Mouse (Mus musculus): Measurements from ENCODE around the gene Tshz2. TPM values are rescaled to one million over a fixed set of nuclear protein-coding genes. Genes with fewer than 3 reads are reported as not detected.
A peak's percentile ranks its signal among the peaks of the same experiment; 100 is the strongest.

The Tshz2 gene
- polyA plus RNA-seq, 1 experiment from 2014 or later: 50.4 TPM

DNA sequence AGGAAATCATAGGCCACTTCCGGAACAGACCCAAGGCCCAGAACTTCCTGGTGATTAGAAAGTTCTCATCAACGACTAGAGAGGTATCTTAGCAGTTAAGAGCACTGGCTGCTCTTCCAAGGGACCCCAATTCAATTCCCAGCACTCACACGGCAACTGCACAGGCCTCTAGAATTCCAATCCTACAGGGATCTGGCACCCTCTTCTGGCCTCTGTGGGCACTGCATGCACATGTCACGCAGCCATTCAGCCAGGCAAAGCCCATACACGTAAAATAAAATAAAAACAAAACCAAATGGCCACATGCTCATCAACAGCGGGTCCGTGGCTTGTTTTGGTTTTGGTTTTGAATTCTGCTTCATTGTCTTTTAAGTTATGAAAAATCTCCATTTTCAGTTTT, 395.0 kb downstream of the Tshz2 start:
- no peak overlapping the region for H3K4me2 ChIP-seq
- no peak for ATAC-seq (ENCODE audit: low FRiP score)
- H3K9ac ChIP-seq (replicated peaks): no peak overlapping the region
- no peaks in the 10 kb centered on the region for H3K27me3 ChIP-seq (replicated peaks)
- no peaks in the 10 kb centered on the region for H3K9me3 ChIP-seq (replicated peaks)
- H3K36me3 ChIP-seq: no peaks in the 10 kb centered on the region
- no peak overlapping the region for H3K4me3 ChIP-seq (replicated peaks)
- H3K27ac ChIP-seq (replicated peaks): no peak overlapping the region
- H3K4me1 ChIP-seq: 0 out of 2 replicates have a peak, but pooled peaks cover 6% of the 10 kb centered on the region
- WGBS: 93% methylated on average over 7 of the region's 7 CpGs

DNA sequence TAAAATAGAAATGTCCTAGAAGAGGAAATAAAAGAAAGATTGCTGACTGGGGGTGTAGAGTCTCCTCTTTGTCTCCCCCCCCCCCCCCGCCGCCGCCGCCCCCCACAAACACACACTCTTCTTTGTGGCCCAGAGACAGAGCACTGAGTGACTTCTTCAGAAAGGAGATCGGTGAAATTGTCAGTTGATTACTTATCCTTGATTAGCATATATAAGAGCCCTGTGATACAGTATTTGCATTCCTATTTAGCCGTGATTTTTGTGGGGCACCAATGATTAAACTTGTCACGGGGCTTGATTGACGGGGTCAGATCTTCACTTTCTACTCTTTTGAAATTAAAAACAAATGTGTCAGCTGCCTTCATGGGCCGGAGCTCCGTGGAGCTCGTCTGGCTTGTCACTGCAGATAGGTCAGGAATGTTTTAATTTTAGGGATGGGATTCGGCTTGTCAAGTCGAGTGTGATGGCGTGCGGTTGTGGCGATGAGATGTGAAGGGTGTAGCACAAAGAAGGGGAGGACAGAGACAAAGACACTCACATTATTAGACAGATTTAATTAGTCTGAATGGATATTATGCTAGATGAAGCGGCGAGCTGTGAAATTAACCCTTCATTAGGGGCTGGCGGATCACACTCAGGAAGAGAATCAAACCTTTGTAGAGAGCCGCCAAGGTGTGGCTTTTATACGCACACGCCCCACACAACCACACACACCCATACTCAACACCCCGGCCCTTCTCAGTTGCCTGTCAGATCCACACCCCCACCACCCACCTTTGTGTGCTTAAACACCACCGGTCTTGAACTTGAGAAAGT, 395.9 kb downstream of the Tshz2 start:
- no peaks in the 10 kb centered on the region for H3K36me3 ChIP-seq
- H3K4me3 ChIP-seq (replicated peaks): no peak overlapping the region
- H3K4me1 ChIP-seq: 0 out of 2 replicates have a peak, but pooled peaks cover 6% of the 10 kb centered on the region
- H3K4me2 ChIP-seq: peak overlapping the region; percentile 31
- 51% methylated on average over 21 of the region's 24 CpGs for WGBS
- H3K27ac ChIP-seq (replicated peaks): no peak overlapping the region
- no peak overlapping the region for H3K9ac ChIP-seq (replicated peaks)
- H3K9me3 ChIP-seq (replicated peaks): no peaks in the 10 kb centered on the region
- H3K27me3 ChIP-seq (replicated peaks): no peaks in the 10 kb centered on the region
- no peak for ATAC-seq (ENCODE audit: low FRiP score)

DNA sequence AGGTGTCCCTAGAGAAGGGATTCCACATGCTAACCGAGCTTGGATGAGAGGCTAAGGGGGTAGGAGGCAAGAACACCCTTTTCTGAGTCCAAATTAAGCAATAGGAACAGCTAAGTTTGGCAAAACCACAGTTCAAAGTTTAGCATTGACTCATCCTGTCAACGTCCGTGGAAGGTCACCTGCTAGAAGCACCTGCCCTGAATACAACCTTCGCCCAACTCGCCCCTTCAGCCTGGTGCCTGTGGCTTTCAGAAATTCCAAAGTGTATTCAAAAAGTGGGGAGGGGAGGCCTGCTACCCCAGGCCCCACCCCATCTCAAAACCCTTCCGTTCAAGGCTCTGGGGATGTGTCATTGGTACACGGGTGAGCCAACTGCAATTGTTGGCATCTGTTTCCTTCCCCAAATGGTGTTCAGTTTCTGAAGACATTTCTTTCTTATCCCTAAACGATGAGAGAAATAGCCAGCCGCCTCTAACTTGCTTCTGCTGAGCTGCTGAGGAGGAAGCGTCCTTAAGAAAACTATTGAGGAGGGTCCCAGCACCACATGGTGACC, 396.6 kb downstream of the Tshz2 start:
- Histone ChIP-seq H3K27me3 (replicated peaks) (no peaks in the 10 kb centered on the region), H3K4me3 (replicated peaks) (no peak overlapping the region), H3K9ac (replicated peaks) (no peak overlapping the region), H3K9me3 (replicated peaks) (no peaks in the 10 kb centered on the region), H3K4me1 (0 out of 2 replicates have a peak, but pooled peaks cover 6% of the 10 kb centered on the region), H3K4me2 (no peak overlapping the region), H3K36me3 (no peaks in the 10 kb centered on the region), H3K27ac (replicated peaks) (no peak overlapping the region)
- WGBS: 80% methylated on average over 10 of the region's 10 CpGs
- no peak for ATAC-seq (ENCODE audit: low FRiP score)

DNA sequence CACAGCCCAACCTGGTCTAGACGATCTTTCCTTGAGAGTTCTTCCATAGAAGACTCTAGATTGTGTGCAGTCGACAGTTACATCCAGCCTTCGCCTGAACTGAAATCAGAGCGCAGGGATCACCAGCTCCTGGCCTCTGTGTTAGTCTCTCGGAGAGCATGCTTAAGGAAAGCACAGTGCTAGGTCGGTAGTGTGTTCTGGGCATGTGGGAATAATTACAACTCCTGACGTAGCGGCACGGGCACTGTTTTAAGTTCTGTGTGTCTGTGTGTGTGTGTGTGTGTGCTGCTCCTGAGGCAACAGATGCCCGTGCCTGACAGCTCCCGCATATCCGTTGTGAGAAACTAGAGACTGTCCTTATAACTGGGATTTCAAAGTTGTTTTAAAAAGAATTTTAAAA, 398.4 kb downstream of the Tshz2 start:
- no peak overlapping the region for H3K4me2 ChIP-seq
- H3K9ac ChIP-seq (replicated peaks): no peak overlapping the region
- WGBS: 94% methylated on average over 12 of the region's 12 CpGs
- no peak overlapping the region for H3K27ac ChIP-seq (replicated peaks)
- no peak for ATAC-seq (ENCODE audit: low FRiP score)
- H3K36me3 ChIP-seq: no peaks in the 10 kb centered on the region
- 0 out of 2 replicates have a peak, but pooled peaks cover 11% of the 10 kb centered on the region for H3K4me1 ChIP-seq
- no peak overlapping the region for H3K4me3 ChIP-seq (replicated peaks)
- H3K27me3 ChIP-seq (replicated peaks): no peaks in the 10 kb centered on the region
- no peaks in the 10 kb centered on the region for H3K9me3 ChIP-seq (replicated peaks)

DNA sequence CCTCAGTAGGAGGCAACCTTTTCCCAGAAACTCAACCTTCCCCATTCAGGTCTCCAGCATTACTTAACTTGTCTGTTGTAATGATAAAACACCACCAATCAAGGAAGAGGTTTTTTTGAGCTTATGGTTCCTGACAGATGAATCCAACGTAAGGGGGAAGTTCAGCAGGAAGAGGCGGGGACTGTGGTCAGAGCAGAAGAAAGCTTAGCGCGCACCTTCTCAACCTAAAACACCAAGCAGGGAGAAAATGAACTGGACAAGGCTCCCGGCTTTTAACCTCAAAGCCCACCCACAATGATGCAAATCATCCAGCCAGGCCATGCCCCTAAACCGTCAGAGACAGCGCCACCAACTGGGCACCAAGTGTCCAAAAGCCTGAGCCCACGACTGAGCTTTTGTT, 399.1 kb downstream of the Tshz2 start:
- no peak overlapping the region for H3K4me3 ChIP-seq (replicated peaks)
- WGBS: 74% methylated on average over 8 of the region's 8 CpGs

DNA sequence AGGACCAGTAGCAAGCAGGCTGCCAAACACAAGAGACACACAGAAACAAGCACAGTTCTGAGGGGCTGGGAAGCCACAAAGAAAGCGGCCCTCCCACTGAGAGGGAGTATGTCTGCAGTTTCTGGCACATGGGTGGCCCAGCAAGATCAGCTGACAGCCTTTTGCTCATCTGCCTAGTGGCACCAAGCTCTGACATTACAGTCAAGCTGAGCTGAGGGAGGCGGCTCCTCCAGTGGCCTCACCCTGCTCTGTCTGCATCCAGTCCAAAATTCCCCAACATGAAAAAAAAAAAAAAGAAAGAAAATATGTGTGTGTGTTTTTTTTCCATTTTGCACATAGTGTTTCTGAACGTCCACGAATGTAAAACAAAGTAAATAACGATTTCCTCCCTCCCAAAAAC, 400.4 kb downstream of the Tshz2 start:
- Histone ChIP-seq H3K4me3 (replicated peaks) (no peak overlapping the region), H3K27me3 (replicated peaks) (no peaks in the 10 kb centered on the region), H3K27ac (replicated peaks) (no peak overlapping the region), H3K9me3 (replicated peaks) (no peaks in the 10 kb centered on the region), H3K4me1 (peaks cover 24% of the 10 kb centered on the region), H3K9ac (replicated peaks) (no peak overlapping the region), H3K4me2 (no peak overlapping the region), H3K36me3 (no peaks in the 10 kb centered on the region)
- no peak for ATAC-seq (ENCODE audit: low FRiP score)
- 74% methylated on average over 5 of the region's 5 CpGs for WGBS

More for the DNA sequence above, 399.1 kb downstream of the Tshz2 start:
- Histone ChIP-seq H3K27me3 (replicated peaks) (no peaks in the 10 kb centered on the region), H3K4me2 (no peak overlapping the region), H3K9me3 (replicated peaks) (no peaks in the 10 kb centered on the region), H3K4me1 (peaks cover 17% of the 10 kb centered on the region; the same call in 1 of the 2 replicates), H3K27ac (replicated peaks) (no peak overlapping the region), H3K9ac (replicated peaks) (no peak overlapping the region), H3K36me3 (no peaks in the 10 kb centered on the region)
- no peak for ATAC-seq (ENCODE audit: low FRiP score)

DNA sequence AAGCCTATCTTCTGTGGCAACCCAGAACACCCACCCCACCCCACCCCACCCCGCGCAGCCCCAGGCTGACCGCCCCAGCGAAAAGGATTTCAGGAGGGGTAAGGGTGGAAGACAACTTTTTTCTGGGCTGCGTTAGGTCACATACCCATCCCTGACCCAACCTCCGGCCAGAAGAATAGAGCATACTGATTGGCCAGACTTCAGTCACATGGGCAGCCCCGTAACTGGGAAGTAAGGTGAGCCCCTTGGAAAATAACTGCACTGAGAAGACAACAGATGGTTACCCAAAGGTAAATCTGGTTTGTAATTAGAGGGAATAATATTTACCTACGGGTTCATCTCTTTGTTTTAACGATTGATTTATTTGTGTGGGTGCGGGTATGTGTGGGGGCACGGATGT, 402.0 kb downstream of the Tshz2 start:
- Histone ChIP-seq H3K9me3 (replicated peaks) (no peaks in the 10 kb centered on the region), H3K4me1 (peaks cover 24% of the 10 kb centered on the region), H3K9ac (replicated peaks) (no peak overlapping the region), H3K36me3 (no peaks in the 10 kb centered on the region), H3K27me3 (replicated peaks) (no peaks in the 10 kb centered on the region), H3K27ac (replicated peaks) (no peak overlapping the region), H3K4me3 (replicated peaks) (no peak overlapping the region), H3K4me2 (no peak overlapping the region)
- ATAC-seq (ENCODE audit: low FRiP score): no peak
- WGBS: 95% methylated on average over 11 of the region's 11 CpGs

DNA sequence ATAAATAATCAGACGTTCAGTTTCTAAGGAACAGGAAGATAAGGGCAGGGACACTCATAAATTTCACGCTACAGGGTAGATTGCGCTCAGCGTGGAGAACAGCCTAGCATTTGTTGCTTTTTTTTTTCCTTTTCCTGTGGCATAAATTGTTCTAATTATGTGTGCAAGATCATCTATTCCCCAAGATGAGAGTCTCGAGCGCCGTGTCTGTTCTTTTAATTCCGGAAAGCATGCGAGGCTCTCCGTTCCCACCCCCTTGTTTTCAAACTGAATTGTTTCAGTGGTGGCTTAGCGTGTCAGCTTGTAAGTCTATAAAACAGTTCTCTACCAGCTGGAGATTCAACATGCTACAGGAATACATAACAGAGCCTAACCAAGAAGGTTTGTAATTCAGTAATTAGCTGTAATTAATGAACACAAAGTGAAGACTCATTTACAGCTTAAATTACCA, 404.0 kb downstream of the Tshz2 start:
- no peak overlapping the region for H3K9ac ChIP-seq (replicated peaks)

DNA sequence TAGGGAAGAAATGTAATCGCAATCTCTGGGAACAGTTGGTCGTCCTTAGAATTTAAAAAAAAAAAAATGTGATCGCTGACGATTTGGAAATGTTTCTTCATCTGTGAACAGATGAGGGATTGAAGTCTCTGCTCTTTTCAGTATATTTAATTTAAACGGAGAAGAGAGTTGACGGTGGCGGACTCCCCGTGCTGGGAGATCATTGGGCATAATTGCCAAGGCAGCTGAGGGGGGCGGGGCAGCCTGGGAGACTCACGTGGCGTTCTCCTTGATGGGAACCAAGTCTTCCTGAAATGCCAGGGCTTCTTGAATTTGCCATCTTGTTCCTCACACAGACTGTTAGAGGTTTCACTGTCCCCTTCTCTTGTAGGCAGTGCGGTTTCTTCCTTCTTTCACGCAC, 404.5 kb downstream of the Tshz2 start:
- WGBS: 37% methylated on average over 13 of the region's 13 CpGs
- no peaks in the 10 kb centered on the region for H3K27me3 ChIP-seq (replicated peaks)

More for the DNA sequence above, 404.0 kb downstream of the Tshz2 start:
- Histone ChIP-seq H3K27me3 (replicated peaks) (no peaks in the 10 kb centered on the region), H3K4me1 (peaks cover 34% of the 10 kb centered on the region), H3K4me2 (peak overlapping the region; percentile 46), H3K4me3 (replicated peaks) (no peak overlapping the region), H3K9me3 (replicated peaks) (no peaks in the 10 kb centered on the region), H3K36me3 (no peaks in the 10 kb centered on the region), H3K27ac (replicated peaks) (peak overlapping the region; percentile 45)
- peak; percentile 70 for ATAC-seq (ENCODE audit: low FRiP score)
- 15% methylated on average over 11 of the region's 11 CpGs for WGBS

DNA sequence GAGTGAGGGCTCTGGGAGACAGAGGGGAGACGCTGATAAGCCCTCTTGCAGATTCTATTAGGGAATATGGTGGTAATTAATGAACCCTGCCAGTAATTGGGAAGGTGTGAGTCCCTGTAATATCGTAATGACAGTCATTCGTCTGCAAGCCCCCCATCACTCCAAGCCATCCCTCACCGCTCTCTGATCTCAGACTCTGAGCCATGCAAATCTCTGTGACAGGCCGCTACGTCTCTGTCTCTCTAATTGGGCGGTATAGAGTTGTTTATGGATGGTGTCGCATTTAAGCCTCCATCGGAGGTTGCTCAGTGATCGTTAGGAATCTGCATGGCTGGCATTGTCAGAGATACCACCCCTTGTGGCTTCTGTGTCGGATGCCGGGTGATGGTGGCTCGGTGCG, 407.0 kb downstream of the Tshz2 start:
- Histone ChIP-seq H3K9ac (replicated peaks) (no peak overlapping the region), H3K9me3 (replicated peaks) (no peaks in the 10 kb centered on the region), H3K27ac (replicated peaks) (no peak overlapping the region), H3K4me3 (replicated peaks) (no peak overlapping the region), H3K4me1 (peaks cover 34% of the 10 kb centered on the region), H3K27me3 (replicated peaks) (no peaks in the 10 kb centered on the region), H3K4me2 (no peak overlapping the region), H3K36me3 (no peaks in the 10 kb centered on the region)
- WGBS: 23% methylated on average over 14 of the region's 14 CpGs
- no peak for ATAC-seq (ENCODE audit: low FRiP score)

More for the DNA sequence above, 404.5 kb downstream of the Tshz2 start:
- Histone ChIP-seq H3K27ac (replicated peaks) (peak overlapping the region; percentile 46; the same call in 1 of the 2 replicates), H3K4me2 (peak overlapping the region; percentile 46), H3K9me3 (replicated peaks) (no peaks in the 10 kb centered on the region), H3K36me3 (no peaks in the 10 kb centered on the region), H3K9ac (replicated peaks) (no peak overlapping the region), H3K4me1 (peaks cover 34% of the 10 kb centered on the region), H3K4me3 (replicated peaks) (no peak overlapping the region)
- peak; percentile 16; the same call in 1 of the 2 replicates for ATAC-seq (ENCODE audit: low FRiP score)

DNA sequence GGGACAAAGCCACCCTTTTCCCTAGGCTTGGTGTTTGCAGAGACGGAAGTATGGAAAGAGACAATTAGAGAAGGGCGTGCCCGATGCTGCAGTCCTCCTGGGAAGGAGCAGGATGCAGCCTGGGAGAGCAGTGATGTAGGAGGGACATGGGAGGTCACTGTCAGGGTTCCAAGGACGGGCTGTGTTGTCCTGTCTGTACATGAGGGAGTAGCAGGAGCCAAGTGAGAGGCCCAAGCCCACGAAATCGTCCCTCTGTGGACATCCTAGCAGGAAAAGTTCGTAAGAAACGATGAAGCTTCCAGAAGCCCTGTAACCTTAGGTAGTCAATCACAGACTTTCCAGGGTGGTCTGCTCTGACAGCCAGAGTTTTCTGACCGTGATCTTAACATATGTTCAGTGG, 408.3 kb downstream of the Tshz2 start:
- no peak overlapping the region for H3K27ac ChIP-seq (replicated peaks)
- 55% methylated on average over 9 of the region's 9 CpGs for WGBS
- no peaks in the 10 kb centered on the region for H3K36me3 ChIP-seq
- H3K4me3 ChIP-seq (replicated peaks): no peak overlapping the region
- no peaks in the 10 kb centered on the region for H3K9me3 ChIP-seq (replicated peaks)
- H3K4me2 ChIP-seq: no peak overlapping the region
- H3K4me1 ChIP-seq: peaks cover 30% of the 10 kb centered on the region
- ATAC-seq (ENCODE audit: low FRiP score): no peak
- H3K9ac ChIP-seq (replicated peaks): no peak overlapping the region
- no peaks in the 10 kb centered on the region for H3K27me3 ChIP-seq (replicated peaks)
